Mouse (Mus musculus) activated CD4-positive, CD25-positive, alpha-beta regulatory T cell, adult 4 months (primary cell): ENCODE data around the gene Aplp1. TPM values are rescaled to one million over a fixed set of nuclear protein-coding genes. Genes with fewer than 3 reads are reported as not detected.

Source experiments
- ATAC-seq: one replicate; pipeline ENCODE4 v1.8.0; 2017
- polyA plus RNA-seq, 2 experiments: library from polyadenylated mRNA; unstranded; fragments of 100-300 nt; shearing (Covaris generic); gene quantifications; one replicate each; pipeline ENCODE4 v1.2.1; 2017

Gene Aplp1
- polyA plus RNA-seq, 2 experiments from 2014 or later, result 3.0 to 4.3 TPM

- no peak for ATAC-seq
Measured at GRCm38 (mm10) chr7:30444154-30444970, 973 bp downstream of the Aplp1 start.

GRCm38 (mm10) chr7:30443696-30444095, 1.6 kb downstream of the Aplp1 start:
- ATAC-seq, result peak; percentile 44

GRCm38 (mm10) chr7:30440697-30441096, 4.6 kb downstream of the Aplp1 start:
- ATAC-seq, result peak; percentile 33

- ATAC-seq, result peak; percentile 41
Measured at GRCm38 (mm10) chr7:30439734-30440133, 5.6 kb downstream of the Aplp1 start.

GRCm38 (mm10) chr7:30436879-30437278, 8.5 kb downstream of the Aplp1 start:
- ATAC-seq, result peak; percentile 32

- ATAC-seq, result no peak
Measured at GRCm38 (mm10) chr7:30435156-30435555, 10.2 kb downstream of the Aplp1 start.

- no peak for ATAC-seq
Measured at GRCm38 (mm10) chr7:30434701-30435100, 10.6 kb downstream of the Aplp1 start.

GRCm38 (mm10) chr7:30434238-30434637, 11.1 kb downstream of the Aplp1 start:
- no peak for ATAC-seq

GRCm38 (mm10) chr7:30431793-30432192, 13.5 kb downstream of the Aplp1 start:
- ATAC-seq, result peak; percentile 81

GRCm38 (mm10) chr7:30430191-30430590, 15.1 kb downstream of the Aplp1 start:
- no peak for ATAC-seq

GRCm38 (mm10) chr7:30429327-30429726, 16.0 kb downstream of the Aplp1 start:
- no peak for ATAC-seq

- ATAC-seq, result peak; percentile 25
Measured at GRCm38 (mm10) chr7:30423071-30423641, 22.2 kb downstream of the Aplp1 start.

- ATAC-seq, result no peak
Measured at GRCm38 (mm10) chr7:30422560-30422959, 22.8 kb downstream of the Aplp1 start.

GRCm38 (mm10) chr7:30421890-30422435, 23.4 kb downstream of the Aplp1 start:
- ATAC-seq, result peak; percentile 61

- peak; percentile 34 for ATAC-seq
Measured at GRCm38 (mm10) chr7:30421175-30421889, 24.0 kb downstream of the Aplp1 start, which contains the start of gene Nfkbid. Nfkbid (plus strand) TSS chr7:30421732.

GRCm38 (mm10) chr7:30420673-30421072, 24.7 kb downstream of the Aplp1 start:
- ATAC-seq, result no peak

- ATAC-seq, result peak; percentile 40
Measured at GRCm38 (mm10) chr7:30419561-30420499, 25.5 kb downstream of the Aplp1 start, which contains the start of gene Hcst. Hcst (minus strand) TSS chr7:30419854.

- peak; percentile 21 for ATAC-seq
Measured at GRCm38 (mm10) chr7:30417856-30418255, 27.5 kb downstream of the Aplp1 start.

GRCm38 (mm10) chr7:30413596-30413995, 31.7 kb downstream of the Aplp1 start, which contains the start of gene Tyrobp:
Tyrobp (plus strand) TSS chr7:30413760.
- no peak for ATAC-seq

GRCm38 (mm10) chr7:30412735-30413147, 32.6 kb downstream of the Aplp1 start:
- no peak for ATAC-seq

- no peak for ATAC-seq
Measured at GRCm38 (mm10) chr7:30411023-30411422, 34.3 kb downstream of the Aplp1 start.

- no peak for ATAC-seq
Measured at GRCm38 (mm10) chr7:30409789-30410188, 35.5 kb downstream of the Aplp1 start.
